Mouse (Mus musculus): ENCODE measurements around the gene Csf3.
A peak's percentile ranks its signal among the peaks of the same experiment; 100 is the strongest.

Csf3 gene

DNA sequence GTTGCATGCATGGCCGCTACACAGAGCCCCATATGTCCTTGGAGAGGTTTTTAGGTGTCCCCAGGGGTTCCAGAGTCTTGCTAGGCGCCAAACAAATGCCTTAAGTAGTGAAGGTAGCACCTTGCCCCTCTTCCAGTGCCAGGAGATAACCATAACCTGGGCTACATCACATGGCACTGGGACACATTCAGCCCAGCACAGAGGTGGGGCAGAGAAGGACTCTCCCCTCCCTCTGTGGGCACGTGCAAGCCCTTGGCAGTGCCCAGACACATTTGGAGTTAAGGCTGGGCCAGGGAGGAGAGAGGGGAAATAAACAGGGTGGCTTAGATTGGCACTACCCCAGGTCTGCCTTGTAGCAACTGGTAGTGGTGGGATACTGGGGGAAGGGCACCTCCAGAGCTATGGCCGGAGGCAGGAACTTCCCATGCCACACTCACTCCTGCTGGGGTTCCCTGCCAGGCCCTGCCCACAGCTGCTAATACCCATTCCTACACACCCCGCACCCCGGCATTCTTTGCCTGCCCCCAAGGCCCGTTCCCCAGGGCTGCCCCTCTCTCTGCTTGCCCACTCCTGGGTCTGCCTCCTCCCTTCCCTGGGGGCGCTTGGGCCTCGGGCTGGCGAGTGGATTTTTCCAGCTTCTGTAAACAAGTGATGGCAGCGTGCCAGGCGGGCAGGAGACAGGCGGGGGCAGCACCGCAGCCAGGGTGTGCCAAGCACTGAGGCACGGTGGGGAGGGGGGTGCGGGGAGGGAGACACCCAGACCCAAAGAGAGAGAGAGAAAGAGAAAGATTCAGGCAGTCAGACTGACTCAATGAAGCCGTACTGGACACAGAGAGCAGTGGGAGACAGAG lies 49.5 kb downstream of the Csf3 start:
- peak; percentile 79 for DNase-seq

DNA sequence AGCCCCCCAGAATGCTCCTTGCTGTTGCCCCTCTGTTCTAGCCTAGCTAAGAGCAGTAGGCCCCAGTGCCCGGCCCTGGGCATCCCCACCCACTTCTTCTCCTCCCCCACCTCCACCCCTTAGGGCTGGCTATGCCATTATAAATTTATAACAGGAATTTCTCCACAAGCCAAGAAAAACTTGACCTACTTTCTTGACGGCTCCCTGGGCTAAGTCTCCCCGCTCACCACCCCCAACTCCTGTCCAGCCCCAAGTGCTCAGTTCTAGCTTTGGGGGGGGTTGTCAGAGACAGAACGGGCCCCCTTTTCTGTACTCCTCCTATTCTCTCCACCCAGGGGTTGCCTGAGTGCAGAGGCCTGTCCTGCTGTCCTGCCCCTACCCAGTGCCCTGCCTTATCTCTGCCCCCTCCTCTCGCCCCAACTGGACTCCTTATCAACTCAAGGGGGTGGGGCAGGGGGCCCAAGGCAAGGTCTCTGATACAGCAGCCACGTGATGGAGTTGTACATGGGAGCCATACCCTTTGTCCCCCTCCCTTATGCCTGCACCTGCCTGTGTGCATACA lies 50.2 kb downstream of the Csf3 start:
- peak; percentile 17 for DNase-seq

DNA sequence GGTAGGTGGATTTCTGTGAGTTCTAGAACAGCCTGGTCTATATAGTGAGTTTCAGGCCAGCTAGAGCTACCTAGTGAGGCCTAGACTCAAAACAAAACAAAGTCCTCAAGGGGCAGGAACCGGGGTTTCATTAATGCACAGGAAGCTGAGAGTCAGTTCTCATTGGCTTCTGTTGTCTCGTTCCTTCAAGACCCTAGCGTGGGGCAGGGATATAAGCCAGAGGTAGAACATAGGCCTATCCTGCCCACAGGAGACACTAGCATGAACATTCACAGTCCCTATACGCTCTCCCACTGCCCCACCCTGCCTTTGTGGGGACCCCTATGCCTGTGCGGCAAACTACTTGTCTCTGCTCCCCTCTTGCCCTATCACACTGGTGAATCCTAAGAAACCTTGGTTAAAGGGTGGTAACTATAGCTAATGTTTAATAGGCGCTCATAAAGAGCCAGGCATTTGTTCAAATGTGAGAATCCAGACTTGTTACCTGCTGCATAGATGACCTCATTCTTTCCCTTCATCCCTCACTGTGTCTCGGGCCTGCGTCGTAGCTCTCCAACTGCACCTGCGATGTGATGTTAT lies 51.6 kb downstream of the Csf3 start:
- DNase-seq = no peak
